Mouse (Mus musculus): ENCODE data around the gene Sphk2. TPM values are rescaled to one million over a fixed set of nuclear protein-coding genes. Genes with fewer than 3 reads are reported as not detected.

Gene Sphk2
- total RNA-seq (2021) = 10 to 100 TPM; 36.6 to 37.2 TPM

DNA sequence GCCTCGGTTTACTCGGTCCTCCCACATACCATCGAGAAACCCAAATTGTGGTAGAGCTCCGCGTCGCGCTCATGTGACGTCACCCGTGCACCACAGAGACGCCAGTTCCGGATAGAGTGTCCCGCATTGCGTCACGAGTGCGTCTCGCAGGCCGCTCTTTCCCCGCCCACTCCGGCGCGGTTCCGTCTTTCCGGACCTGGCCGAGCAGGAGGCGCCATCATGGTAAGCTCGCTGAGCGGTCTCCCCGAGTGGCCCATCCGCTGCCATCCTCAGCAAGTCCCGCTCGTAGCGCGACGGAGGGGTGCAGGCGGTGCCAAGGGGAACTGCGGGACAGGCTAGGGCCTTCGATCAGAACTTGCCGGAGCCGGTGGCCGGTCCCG, at the start of gene Sphk2:
Gene Sphk2 (minus strand): TSS at position 85 of the 380 bp plus-strand sequence.
- peak; percentile 98 for DNase-seq

DNA sequence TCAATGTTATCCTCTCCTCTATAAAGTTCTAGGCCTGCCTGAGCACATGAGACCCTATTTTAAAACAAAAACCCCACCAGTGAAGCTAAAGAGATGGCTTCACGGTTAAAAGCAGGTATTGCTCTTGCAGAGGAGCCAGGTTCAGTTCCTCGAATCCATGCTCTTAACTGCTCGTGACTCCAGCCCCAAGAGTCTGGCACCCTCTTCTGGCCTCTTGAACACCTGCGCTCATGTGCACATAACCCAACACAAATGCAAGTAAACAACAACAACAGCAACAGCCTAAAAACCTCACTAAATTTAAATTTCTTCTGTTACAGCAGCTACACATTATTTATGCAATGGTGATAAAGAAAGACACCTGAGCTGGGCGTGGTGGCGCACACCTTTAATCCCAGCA, 49.7 kb upstream of the Sphk2 start:
- no peak for DNase-seq

DNA sequence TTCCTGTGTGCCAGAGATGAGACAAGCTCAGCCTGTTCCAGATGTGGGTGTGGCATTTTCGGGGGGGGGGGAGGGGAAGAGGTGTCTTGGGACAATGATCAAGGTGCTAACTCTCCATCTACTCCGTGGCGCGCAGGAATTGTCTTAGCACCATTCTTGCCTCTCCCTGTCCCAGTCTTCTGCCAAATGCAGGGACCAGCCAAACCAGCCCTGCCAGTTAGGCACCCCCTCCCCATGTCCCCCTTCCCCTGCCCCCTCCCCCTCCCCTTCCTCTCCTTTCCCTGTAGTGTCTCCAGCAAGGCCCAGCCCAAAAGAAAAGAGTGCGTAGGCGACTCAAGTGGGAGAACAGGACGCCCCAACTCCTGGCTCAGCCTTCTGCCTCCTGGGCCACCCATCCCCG, 49.0 kb upstream of the Sphk2 start:
- DNase-seq = no peak

DNA sequence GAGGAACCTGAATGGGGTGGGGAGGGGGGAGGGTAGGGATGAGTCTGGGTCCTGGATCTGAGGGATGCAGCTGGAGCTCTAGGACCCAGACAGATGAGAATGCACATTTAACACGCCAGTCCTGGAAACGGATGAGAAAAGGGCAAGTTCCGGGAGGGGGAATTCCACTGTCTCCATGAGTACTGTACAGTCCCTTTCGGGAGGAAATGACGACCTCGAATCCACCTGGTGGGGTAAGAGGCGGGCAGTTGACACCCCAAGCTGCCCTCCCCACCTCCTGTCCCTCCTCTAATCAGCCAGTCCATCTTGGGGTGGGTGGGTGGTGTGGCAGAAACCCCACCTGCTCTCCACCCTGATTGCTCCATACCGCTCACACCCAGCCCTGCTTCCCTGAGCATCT, 48.2 kb upstream of the Sphk2 start:
- DNase-seq = no peak

DNA sequence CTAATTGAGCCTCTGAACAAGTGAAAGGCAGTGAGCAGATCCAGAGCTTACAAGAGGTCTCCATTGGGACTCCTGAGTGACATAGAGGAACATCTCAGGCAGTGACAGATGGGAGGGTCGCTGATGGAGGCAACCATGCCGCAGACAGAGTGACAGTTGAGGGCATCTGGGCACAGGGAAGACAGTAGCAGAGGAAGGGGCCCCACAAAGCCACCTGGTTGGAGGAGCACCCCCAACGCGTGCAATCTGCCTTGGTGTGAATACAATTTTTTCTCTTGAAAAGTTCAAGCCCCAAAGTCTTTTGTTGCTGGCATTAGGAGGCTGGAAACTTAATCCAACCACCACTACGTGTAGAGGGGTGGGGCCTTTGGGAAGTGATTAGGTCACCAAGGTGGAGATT, 42.3 kb upstream of the Sphk2 start:
- DNase-seq = no peak

DNA sequence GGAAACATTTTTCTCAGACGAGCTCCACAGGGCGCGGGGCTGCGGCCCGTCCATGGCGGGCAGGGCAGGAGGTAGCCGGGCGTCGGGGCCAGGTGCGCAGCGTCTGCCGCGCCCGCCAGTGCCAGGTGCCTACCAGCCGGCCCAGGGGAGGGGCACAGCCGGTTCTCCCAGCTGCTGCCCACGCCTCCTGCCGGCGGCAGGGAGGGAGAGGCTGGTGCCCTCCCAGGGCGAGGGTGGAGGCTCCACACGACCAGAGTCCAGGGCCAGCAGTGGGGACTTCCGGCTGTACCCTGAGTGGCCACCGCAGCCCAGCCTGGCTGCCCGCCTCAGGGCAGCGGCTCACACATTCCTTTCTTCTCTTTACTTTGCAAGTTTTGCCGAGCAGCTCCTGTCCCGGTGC, 41.6 kb upstream of the Sphk2 start:
- no peak for DNase-seq

DNA sequence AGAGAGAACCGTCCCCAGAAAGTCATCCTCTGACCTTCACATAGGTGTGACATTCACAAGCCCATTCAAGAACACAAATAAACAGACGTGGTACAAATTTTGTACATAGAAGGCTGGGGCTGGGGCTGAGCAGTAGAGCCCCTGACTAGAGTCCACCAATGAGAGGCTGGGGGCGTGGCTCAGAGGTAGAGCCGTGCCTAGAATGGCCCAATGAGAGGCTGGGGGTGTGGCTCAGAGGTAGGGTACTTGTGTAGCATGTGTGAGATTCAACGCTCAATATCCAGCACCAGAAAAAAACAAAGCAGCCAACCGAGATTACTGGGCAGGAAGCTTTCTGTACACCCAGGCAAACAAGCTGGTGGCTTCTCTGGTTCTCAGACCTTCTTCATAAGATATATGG, 37.9 kb upstream of the Sphk2 start:
- no peak for DNase-seq

DNA sequence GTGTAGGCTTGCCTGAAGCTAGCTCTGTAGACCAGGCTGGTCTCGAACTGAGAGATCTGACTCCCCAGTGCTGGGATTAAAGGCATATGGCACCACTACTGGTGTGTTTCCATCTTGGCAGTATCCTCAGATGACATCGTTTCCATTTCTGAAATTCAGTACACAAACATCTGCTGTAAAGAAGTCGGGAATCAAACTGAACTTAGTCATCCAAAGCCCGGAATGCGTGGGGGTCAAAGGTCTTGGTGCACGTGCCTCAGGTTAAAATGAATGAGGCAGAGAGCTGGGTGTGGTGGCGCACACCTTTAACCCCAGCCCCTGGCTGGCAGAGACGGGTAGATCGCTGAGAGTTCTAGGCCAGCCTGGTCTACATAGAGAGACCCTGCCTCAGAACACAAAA, 32.4 kb upstream of the Sphk2 start:
- DNase-seq = no peak

DNA sequence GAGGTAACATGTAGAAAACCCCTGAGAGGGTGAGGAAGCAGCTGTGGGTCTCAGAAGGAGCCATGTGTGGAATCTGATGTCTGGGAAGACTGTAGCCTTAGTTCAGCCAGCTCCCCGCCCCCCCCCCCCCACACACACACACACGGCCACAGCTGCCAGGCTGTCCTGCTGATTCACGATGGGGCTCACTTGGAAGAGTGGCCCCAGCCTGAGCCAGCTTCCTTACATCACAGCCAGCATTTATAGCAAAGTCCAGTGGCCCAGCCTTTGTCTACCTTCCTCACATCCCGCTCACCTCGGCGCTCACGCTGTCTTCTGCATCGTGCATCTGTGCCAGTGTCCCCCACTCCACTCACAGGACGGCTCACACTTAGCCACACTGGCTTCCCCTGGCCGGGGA, 31.6 kb upstream of the Sphk2 start:
- DNase-seq = no peak

DNA sequence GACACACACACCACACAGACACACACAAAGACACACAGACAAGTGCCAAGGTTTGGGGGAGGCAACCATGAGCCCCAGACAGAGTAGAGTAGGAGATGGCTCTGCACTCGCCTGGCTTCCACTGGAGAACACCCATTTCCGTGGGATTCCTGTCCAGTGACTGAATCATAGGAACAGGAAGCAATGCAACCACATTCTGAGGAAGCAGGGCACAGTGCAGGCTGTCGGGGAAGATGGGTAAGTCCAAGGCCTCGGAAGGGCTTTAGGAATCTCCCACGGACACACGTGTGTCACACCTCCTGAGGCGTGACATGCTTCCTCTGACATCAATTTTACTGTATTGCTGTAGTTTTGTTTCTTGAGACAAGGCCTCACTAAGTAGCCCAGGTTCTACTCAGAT, 30.3 kb upstream of the Sphk2 start:
- DNase-seq = no peak

DNA sequence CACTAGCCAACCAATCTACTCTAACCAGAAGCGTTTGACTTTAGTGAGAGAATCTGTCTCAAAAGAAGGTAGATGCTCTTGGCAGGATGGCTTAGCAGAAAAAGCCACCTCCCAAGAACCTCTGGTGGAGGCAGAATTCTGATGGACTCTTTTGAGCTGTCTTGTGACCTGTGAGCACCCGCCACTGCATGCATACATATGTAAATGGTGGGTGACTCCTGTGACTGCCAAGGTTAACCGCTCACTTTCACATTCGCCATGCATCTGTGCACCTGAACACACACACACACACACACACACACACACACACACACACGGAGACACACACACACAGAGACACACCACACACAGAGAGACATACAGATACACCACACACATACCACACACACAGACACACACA, 29.6 kb upstream of the Sphk2 start:
- no peak for DNase-seq

DNA sequence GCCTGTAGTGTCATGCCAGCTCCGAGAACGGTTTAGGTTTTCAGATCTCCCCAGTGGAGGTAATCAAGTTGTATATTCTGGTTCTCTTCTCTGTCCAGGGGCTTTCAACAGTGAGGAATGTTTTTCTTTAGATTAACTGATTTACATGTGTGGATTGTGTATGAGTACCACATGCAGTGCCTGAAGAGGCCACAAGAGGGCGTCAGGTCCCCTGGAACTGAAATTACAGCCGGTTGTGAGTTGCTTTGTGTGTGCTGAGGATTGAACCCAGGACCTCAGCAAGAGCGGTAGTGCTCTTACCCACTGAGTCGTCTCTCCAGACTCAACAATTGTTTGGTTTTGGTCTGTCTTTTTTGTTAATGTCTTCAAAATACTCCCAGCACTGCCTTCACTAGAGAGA, 28.7 kb upstream of the Sphk2 start:
- no peak for DNase-seq

DNA sequence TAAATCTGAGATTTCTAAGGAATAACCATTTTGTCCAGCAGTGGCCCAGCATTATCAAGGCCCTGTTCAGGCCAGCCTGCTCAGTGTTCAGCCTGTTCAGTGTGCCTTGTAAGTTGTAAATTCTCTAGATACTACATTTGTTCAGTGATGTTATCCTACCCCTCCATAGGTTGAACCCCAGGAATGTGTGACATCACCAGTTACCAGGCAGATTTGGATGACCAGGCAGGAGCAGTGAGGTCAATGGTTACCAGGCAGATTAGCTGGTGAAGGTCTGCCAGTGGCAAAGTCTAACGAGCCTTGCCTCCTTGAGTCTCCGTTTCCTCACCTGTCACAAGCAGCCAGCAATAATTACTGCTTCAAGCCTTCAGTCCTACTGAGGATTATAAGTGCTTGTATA, 26.6 kb upstream of the Sphk2 start:
- DNase-seq = no peak

DNA sequence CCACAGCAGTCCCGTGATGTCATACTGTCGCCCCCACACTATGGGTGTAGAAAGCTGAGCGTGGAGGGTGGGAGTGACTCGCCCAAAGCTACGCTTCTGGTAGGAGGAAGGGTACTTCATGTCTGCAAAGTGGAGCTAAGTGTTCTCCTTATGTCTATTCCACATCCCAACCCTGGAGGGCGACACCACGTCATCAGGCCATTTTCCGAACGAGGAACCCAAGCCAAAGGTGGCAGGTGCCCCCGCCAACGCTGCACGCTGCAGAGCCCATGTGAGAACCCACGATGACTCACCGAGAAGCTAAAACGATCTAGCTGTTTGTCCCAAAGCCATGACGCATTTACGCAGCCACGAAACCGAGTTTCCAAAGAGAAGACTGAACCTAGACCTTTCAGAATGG, 24.5 kb upstream of the Sphk2 start:
- peak; percentile 84 for DNase-seq

DNA sequence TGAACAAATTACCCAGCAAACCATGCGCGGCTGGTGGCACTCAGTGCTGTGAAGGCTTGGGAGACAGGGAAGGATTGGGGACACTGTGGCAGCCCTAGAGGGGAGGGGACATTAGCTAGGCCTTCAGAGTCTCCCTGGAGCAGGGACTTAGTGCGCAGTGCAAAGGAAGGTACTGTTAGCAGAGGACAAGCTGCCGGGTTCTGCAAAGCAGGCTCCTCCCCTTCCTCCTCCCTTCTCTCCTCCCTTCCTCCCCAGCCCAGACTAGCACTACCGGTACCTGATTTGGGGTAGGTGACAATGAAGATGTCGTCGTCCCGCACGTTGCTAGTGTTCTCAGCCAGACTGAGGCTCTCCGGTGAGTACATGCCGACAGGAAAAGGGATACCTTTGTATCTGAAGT, 24.0 kb upstream of the Sphk2 start:
- DNase-seq = peak in 1 of 2 experiments; percentile 40

DNA sequence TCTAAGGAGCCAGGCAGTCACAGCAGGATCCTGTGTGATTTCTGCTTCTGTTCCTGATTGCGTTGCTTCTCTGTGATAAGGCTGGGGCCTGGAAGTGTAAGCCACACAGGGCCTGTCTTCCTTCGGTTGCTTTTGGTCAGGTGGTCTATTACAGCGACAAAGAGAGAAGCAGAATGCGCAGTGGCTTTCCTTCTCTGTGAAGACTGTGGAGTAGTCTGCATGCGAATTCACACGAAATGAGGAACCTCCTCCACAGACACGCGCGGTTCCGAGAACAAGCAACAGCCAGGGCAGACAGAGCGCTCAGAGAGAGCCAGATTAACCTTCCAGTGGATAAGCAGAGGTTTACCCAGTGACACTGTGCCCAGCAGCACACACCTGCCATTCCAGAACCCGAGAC, 23.5 kb upstream of the Sphk2 start:
- DNase-seq = no peak

DNA sequence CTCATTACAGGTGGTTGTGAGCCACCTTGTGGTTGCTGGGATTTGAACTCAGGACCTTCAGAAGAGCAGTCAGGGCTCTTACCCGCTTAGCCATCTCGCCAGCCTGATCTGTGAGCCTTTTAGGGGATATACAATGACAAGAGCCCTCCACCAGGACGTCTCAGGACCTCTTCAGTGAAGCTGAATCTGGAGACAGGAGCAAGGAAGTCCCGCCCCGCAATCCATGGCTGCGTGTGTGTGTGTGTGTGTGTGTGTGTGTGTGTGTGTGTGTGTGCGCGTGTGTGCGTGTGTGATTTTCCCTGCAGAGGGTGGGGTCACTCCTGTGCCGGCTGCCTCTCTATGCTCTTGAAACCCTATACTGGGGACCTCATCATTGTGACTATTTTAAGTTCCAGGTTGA, 22.0 kb upstream of the Sphk2 start:
- DNase-seq = no peak

DNA sequence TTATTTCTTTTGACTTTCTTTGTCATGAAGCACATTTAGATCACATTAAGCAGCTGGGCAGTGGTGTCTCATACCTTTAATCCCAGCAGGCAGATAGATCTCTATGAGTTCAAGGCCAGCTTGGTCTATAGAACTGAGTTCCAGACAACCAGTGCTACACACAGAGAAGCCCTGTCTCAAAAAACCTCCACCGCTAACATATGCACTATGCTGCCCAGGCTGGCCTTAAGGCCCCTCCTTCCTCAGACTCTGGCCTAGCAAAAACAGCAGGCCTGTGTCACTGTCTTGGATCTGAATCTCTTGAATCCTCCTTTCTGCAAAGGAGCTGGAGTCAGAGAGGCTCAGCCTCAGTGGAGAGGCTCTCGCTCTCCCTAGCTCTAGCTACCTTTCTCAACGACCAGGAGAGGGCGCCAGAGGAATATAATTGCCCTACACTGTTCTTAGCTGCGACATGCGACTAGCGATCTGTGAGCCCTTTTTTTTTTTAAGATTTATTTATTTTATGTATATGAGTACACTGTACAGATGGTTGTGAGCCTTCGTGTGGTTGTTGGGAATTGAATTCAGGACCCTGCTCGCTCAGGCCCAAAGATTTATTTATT, 21.5 kb upstream of the Sphk2 start:
- peak; percentile 70 to 81 for DNase-seq

DNA sequence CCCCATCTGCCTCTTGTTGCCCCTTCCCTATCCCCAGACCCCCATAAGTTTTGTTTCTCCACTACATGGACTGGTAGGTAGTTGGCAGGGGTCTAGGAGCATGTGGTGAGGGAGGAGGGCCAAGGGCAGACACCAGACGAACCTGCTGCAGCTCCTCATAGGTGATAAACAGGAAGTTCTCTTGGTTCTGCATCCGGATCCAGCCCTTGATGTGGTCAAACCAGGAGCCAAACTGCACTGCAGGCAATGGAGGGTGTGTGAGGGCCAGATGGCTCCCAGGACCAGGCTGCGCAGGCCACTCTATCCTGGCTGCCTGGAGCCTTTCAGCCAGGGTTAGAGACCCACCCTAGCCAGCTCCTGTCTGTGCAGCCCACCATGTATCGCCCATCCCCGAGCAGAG, 15.7 kb upstream of the Sphk2 start:
- DNase-seq = no peak

DNA sequence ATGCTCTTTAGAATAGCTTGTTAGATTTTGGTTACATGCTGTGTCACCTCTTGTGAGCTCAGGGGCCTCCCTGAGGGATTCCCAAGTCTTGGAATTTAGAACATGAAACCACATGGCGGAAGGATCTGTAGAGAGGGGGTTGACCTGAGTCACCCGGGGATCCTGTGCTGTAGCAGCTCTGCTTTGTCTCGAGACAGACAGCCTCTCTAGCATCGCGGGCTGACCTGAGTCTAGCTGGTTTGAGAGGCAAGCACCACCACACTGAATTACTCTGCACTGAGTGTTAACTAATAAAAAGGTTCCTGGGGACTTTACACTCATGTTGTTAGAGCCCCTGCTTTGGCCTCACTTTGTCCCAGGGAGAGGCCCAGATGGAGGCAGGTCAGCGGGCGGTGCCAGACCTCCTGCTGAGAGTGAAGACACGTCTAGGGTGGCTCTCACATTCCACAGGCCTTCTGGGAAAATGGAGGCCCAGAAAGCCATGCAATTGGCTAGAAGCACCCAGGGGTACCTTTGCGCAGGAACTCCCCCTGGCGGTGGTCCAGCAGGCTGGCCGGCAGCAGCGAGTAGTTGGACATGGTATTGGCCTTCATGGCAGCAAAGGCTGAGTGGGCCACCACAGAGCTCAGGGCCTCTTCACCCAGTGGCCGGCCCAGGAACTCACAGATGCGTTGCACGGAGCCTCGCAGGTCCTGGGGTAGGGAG, 13.1 kb upstream of the Sphk2 start:
- DNase-seq = no peak

DNA sequence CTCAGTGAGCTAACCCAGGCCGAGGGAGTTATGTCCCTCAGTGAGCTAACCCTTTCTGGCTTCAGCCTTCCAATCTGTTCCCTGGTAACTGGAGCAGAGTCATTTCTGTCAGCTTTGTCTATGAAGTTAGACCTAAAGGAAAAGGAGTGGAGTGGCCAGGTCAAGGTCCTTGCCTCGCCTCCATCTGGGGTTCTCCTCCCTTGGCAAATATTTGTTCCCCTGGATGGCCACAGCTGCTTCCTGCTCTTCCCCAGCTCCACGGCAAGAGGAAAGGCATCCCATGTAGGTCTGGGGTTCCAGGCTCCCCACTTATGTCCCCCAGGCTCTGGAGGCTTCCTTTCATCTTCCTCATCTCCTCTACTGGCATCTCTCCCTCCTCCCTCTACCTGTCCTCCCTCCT, 9.8 kb upstream of the Sphk2 start:
- no peak for DNase-seq

DNA sequence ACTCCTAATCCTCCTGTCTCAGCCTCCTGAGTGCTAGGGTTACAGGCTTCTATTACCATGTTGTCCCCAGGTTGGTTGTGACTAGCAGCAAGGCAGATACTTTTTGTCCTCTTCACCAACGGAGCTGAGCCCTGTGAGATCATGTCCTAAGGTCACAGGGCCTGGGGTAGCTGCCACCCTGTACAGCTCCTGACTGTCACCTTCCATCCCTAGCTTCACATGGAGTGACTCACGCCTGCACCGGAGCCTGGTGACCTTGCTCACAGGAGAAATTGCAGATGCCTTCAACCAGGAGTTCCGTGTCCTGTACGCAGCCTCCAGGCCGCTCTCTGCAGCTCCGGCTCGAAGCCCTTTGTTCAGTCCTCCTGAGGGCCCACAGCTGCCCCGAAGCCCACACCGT, 8.6 kb upstream of the Sphk2 start:
- DNase-seq = no peak

DNA sequence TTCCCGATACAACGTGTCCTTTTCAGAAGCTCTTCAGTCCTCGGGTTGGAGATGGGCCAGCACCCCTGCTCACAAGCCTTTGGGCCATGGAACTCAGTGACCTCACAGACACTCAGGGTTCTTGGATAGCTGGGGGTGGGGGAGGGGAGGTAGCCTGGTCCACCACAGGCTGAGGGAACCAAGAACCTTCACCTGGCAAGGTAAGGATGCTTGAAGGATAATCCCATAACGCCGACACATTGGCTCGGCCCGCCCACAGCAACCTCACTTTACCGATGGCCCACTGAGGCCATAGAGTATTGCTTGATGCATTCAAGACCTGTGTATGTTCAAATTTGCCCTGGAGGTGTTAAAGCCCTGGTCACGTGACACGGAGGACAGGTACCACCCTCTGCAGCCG, 7.9 kb upstream of the Sphk2 start, which contains the start of gene Spaca4:
Gene Spaca4 (minus strand): TSS at position 101 of the 400 bp plus-strand sequence.
- no peak for DNase-seq

DNA sequence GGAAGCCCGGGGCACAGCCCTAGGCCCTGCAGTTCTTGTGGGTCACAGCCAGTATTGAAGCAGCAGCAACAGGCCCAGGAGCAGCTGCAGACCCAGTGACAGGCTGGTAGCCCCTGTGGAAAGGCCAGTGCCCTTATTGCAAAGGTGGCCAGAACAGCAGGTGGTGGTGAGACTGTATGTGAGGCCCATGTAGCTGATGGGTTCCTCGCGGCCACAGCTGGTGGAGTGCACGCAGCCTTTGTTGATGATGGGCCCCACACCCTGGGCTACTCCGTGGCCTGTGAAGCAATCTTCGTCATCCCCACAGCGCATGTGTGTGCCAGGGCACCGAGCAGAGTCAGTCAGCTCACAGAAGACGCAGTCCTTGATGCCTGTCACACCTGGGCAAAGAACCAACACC, 7.3 kb upstream of the Sphk2 start:
- DNase-seq = no peak

DNA sequence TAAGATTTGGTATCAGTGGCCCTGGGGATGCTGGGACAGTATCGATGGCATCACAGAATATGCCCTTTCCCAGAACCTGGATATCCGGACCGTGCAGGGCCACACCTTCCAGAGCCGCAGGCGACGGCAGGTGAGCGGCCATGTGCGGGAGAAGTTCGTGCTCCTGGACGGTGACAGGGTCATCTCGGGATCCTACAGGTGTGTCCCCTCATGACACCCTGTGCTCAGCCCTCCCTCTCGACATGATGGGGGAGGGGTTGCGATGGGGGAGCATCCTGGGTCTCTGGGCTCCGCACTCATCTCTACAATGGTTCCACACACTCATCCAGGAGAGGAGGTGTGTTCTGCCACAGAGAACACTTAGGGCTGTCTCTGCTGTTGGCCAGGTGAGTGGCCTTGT, 6.0 kb upstream of the Sphk2 start:
- no peak for DNase-seq

All from layer of hippocampus, postnatal 36 days (tissue).